Mouse (Mus musculus) right cerebral cortex, postnatal 36 days (tissue): Measurements from ENCODE around the gene 1700008O03Rik.

Source experiments
- DNase-seq, 2 experiments: peaks; one replicate each; pipeline ENCODE4 v3.0.0; 2022; ENCODE audit warnings: low spot score in 2 of 2, mixed read lengths in 1 of 2

Gene 1700008O03Rik

DNA sequence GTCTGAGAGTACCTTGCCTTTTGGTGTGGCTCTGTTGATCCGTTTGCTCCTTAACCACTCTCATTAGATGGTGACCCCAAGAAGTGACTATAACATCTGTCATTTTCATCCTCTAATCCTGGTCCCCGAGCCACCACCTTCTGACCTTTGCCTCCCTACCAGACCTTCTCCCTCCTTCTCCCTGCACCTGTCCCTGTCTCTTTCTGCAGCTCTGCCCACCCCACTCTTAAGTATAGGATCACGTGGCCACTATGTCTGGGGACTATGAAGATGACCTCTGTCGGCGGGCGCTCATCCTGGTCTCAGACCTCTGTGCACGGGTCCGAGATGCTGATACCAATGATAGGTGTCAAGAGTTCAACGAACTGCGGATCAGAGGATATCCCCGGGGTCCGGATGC lies at the start of gene 1700008O03Rik:
Gene 1700008O03Rik, minus strand, starts transcription at position 101 of the 400 bp plus-strand sequence.
- DNase-seq, result no peak

DNA sequence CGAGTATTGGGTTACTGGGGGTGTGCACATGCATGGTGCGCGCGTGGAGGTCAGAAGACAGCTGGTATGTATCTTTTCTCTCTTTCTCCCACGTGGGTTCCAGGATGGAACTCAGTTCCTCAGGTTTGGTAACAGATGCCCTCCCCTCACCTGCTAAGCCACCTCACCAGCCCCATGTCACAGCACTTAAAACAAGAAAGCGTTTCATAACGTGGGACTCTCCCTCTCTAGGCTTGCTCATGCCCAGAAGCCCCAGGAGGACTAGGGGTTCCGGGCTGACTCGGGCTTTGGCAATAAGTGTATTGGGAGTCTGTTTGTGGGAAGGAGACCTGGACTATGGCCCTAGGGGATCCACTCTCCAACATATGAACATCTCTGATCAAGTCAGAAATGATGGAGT lies 48.5 kb upstream of the 1700008O03Rik start:
- no peak for DNase-seq

DNA sequence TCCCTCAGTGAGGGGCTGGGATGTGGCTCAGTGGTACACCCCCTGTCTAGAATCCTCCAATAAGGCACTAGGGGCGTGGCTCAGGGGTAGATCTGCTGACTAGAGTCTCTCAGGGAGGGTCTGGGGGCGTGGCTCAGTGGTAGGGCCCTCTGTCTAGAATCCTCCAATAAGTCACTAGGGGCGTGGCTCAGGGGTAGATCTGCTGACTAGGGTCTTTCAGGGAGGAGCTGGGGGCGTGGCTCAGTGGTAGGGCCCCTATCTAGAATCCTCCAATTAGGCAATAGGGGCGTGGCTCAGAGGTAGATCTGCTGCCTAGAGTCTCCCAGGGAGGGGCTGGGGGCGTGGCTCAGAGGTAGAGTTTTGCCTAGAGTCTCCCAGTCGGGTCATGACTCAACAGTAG lies 47.8 kb upstream of the 1700008O03Rik start:
- no peak for DNase-seq

DNA sequence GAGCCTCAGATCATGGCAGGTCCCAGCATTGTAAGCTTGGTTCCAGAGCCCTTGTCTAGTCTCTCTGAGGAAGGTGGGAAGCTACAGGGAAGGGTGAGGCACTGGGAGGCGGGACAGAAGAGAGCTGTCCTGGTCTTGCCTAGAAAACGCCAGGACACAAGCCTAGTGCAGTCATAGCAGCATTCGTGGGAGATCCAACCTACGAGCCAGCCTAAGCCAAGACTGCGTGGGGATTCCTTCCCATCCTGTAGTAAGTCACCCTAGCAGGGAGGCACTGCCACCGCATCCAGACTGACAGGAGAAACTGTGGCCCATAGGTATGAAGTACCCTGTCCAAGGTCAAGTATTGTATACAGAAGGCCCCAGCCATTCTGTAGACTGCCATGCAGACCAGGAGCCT lies 46.9 kb upstream of the 1700008O03Rik start:
- DNase-seq, result no peak

DNA sequence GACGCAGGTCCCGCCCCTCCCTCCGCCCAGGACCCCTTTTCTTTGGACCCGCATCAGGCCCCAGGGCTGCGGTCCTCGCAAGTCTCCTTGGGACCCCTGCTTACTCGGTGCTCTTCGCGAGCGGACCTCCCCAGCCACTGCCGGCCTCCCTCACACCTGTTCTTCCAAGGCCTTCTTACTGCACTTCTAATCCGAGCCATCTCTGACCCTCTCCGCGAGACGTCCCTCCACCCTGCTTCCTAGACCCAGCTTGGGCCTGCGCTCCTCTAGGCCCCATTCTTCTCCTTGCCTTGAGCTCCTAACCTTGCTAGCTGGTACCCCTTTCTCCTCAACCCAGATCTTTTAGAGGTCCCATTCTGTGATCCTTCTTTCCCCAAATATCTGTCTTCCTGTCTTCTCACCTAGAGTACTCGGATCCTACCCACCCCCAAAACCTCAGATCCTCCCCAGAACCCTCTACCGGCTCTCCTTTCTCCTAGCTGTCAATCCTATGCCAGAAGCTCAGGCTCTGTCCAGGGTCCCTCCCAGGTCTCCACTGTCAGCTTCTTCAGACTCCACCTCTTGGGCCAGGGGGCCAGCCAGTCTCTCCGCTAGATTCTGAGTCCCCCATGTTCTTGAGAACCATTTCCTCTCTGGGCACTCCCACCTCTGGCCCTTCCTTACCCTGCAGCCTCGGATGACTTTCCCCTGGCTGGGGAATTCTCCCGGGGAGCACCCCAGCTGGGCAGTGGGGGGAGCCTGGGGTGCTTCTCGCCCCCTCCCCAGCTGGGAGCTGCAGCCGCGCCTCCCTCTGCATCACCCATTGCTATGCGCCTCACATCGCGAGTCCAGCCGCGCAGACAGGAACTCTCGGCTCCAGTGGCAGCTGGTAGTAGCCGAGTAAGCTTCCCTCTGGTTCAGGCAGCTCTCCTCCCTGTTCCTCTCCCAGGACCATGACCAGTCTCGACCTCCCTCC lies 44.2 kb upstream of the 1700008O03Rik start:
- no peak for DNase-seq

DNA sequence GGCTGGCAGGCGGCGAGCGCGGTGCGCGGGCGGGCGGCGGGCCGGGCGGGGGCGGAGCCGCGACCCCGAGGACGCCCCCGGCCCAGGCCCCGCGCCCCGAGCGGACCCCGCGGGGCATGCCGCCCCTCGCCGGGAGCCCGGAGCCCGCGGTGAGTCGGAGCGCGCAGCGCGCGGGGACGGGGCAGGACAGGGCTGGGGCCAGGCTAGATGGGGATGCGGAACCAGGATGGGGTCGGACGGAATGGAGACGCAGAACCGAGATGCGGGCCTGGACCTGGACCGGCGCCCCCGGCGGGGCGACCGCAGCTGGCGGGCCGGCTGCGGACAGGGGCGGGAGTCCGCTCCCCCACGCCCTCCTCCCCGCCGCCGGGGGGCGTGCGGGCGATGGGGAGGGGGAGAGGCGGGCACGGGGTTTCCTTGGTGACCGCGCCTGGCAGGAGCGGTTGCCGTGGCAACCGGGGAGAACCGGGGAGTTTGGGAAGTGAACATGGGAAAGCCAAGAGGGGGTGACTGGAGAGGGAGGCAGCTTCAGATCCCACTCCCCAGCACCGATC lies 43.4 kb upstream of the 1700008O03Rik start, which contains the start of gene Lrrc4b:
Gene Lrrc4b, plus strand, starts transcription at position 51 of the 554 bp plus-strand sequence.
- DNase-seq, result peak; percentile 77

DNA sequence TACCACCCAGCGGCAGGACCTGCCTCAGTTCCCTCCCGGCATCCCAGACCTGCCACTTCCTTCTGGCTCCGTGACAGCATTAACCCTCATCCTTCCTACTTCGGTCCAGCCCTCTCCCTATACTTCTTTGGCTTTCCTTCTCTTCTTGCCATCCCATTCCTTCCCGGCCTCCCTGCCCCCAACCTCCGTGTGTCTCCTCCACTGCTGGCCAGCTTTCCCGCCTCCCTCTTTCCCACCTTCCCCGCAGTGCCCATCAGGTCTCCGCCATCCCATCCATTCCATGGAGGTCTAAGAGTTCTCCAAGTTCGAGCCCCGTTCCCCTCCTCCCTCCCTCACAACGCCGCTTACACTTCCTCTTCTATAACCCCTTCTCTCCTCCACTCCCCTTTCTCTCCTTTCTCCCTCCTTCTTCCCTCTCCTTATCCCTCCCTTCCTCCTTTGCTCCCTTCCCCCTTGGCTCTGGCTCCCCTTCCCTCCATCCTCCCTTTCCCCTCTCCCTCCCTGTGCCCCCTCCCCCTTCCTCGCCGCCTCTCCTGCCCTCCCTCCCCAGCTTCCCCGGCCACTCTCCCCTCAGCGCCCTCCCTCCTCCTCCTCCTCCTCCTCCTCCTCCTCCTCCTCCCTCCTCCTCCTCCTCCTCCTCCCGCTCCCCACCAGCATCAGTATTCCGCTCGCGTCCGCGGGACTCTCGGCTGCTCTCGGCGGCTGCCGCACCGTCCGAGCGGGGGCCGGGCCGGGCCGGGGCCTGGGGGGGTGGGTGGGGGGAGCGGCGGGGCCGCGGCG lies 42.7 kb upstream of the 1700008O03Rik start:
- DNase-seq, result no peak

DNA sequence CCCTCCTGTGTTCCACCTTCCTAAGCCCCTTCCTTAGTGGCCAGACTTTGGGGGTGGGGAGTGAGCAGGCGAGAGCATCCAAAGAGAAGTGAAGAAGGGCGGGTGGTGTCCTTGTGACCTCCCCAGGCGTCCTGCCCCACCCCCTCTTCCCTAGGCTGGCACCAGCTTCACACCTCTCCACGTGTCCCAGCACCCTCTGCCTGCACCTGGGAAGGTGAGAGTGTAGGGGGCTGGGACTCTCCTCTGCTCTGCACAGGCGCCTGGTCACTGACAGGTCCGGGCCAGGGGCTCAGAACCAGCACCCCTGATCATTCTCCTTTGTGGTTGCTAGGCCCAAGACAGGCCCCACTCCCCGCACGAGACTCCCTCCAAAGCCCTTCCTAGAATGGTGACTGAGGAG lies 42.0 kb upstream of the 1700008O03Rik start:
- no peak for DNase-seq

DNA sequence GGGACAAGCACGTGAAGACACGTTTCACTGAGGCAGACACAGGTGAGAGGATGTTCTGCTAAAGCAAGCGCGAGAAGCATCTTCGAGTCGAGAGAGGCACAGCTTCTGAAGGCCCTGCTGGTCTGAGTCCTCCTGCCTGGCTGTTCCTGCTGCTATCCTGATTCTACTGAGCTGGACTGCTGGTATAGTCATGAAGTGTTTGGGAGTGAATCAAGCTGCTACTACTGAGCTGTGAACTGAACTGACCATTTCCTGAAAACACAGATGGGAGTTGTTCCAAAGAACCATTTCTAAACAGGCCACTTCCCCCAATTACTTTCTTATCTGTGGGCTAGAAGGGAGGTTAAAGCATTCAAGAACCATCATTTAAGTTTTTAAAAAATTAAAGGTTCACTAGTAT lies 27.7 kb upstream of the 1700008O03Rik start:
- DNase-seq, result no peak

DNA sequence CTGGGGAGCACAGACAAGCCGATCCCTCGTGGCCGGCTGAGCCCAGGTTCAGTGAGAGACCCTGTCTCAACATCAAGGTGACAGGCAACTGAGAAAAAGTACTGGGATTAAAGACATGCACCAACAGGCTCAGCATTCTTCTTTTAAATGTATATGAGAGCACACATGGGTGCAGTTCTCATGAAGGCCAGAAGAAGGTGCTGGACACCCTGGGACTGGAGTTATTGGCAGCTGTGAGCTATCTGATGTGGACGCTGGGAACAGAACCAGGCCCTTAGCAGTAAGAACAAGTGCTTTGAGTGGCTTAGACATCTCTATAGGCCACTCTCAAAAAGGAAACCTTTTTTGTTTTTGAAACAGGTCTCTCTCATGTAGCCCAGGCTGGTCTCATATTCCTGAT lies 25.5 kb upstream of the 1700008O03Rik start:
- no peak for DNase-seq

DNA sequence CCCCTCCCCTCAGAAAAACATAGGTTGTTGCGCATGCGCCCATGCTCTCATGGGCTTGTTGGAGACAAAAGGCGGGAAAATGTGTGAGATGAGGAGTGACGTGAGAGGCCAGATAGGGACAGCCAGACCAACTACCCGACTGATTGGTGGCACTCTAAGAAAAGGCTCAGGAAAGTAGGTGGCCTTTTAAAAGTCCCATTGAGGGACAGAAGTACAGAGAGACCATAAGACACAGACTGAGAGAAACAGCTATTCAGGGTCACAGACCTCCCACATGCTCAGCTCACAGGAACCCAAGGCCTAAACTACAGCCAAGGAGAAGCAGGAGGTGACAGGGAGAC lies 20.4 kb upstream of the 1700008O03Rik start:
- no peak for DNase-seq

DNA sequence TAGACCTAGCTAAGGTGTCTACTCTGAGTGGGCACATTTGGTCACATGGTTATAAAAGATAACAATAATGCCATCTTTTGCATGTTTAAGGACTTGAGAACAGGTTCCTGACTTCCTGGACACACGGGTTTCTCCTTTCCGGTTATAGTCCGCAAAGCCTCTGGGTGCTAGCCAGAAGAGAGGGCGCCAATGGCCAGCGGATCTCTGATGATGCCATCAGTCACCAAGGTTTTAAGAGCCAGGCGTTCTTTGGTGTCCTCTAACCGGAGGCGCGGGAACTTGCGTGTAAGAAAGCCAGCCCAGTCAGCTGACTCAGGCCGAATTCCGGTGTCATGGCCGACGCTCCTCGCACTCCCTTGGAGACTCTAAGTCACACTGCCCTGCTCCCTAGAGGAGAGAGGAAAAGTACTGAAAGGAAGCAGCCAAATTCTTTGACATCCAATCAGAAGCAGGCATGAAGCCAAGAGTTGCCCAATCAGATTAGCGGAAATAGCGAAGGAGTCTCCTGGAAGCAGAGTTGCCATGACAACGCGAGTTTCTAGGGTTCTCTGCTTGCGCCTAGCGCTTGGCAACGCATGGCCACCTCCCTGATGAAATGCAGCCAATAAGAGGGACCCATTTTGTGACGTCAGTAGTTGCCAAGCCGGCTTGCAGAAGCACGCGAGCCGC lies 19.9 kb upstream of the 1700008O03Rik start:
- peak; percentile 95 to 98 for DNase-seq

DNA sequence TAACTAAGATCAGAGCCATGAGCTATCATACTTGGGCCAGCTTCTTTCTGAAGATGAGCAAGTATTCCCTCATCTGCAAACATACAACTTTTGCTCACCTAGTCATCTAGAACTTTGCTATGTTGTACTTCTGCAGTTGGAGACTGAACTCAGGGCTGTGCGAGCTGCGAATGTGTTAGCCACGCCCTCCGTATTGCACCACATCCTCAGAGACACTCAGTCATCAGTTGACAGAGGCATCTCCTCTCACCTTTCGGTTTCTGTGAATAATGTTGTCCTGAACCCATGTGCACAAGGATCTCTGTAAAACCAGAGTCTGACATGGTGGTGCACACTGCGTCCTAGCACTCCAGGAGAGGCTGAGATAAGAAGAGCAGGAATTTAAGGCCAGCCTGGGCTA lies 16.1 kb upstream of the 1700008O03Rik start:
- no peak for DNase-seq

DNA sequence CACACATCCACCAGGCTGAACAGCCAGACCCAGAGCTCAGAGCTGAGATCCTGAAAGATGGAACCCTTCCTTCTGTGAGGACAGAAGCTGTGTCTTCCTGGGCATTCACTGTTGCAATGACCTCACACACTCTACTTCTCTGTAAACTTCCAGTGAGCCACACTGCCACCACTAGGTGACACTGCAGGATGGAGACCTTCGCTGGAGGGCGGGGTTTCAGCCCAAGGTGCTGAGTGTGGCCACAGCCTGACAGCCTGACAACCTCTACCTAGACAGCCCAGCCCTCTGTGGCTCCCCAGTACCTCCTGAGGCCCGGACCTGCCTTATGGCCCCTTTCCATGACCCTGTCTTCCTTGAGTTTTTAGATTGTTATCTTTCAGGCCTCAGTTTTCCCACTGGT lies 12.9 kb upstream of the 1700008O03Rik start:
- no peak for DNase-seq

DNA sequence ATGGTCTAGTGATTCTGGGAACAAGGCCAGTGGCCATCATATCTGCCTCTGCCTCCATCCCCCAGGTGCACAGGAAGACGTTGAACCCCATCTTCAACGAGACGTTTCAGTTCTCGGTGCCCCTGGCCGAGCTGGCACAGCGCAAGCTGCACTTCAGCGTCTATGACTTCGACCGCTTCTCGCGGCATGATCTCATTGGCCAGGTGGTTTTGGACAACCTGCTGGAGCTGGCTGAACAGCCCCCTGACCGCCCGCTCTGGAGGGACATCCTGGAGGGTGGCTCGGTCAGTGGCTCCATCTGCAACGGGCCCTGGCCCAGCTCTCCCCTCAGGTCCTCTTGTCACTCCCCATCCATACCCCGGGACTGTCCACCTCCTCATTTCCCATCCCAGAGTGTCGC lies 7.7 kb upstream of the 1700008O03Rik start:
- DNase-seq, result no peak

DNA sequence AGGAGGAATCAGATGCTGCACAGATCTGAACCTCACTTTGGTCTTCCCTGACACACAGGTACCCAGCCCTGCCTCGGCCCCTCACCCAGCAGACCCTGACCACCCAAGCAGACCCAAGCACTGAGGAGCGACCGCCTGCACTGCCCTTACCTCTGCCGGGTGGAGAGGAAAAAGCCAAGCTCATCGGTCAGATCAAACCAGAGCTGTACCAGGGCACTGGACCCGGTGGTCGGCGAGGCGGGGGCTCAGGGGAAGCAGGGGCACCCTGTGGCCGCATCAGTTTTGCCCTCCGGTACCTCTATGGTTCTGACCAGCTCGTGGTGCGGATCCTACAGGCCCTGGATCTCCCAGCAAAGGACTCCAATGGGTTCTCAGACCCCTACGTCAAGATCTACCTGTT lies 6.7 kb upstream of the 1700008O03Rik start:
- DNase-seq, result no peak

DNA sequence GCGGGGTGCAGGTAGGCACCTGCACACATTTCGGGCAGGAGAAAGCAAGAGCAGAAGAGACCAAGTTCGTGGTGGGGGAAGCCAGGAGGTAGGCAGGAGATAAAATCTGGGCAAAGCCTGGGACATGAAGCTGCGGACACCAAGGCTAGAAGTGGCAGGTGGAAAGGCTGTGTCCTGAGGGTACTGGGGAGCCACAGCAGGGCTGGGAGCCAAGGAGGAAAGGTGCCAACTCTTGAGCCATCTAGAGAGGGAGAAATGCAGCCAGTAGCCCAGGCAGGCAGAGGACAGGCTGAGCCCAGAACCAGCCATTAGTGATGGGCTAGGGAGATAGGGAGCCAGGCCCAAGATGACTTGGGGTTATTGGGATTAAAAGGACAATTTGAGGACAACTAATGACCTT lies 6.2 kb upstream of the 1700008O03Rik start:
- DNase-seq, result no peak

DNA sequence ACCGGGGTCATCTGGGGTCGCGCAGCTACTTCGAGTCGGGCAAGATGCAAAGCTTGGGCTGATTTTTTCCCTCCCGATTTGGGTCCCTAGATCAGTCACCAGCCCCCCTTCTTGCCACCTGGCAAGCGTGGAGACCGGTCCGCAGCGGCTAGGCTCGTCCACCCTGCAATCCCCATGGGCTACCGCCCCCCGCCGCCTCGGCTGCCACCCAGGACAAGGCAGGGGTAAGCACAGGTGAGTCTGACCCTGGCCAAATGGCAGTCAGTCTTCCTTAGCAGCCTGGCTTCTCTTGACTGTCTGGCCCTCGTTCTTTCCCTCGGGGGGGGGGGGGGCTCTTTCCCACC lies 932 bp downstream of the 1700008O03Rik start:
- DNase-seq, result no peak

DNA sequence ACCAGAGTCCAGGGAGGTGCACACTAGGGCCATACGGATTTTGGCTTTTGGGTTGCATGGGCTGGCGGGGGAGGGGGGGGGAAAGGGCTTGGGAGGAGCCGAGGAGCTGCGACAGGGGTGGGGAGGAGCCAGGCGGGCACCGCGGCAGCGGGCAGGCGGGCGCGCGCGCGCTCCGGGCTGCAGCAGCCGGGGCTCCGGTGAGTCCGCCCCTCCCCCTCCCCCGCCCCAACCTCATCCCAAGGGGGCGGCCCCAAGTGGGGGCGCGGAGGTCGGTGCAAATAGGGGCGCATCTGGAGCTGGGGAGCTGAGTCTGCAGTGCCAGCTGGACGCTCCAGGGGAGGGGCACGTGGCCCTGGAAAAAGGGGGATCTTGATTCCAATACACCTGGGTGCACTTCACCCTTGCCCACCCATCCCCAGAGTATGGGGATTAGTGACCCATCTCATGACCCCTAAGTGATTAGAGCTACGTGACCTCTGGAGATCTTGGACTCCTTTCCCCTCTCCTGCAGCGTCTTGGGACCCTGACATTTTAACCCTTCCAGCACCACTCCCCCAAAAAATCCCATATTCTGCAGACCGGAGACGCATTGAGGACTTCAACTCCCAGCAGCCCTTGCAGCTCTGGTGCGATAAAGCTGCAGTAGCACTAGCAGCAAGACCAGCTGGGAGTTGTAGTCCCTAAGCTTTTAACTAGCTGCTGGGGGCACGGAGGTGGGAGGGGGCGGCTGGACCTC lies 1.5 kb downstream of the 1700008O03Rik start, which contains the start of gene Syt3:
Gene Syt3, plus strand, starts transcription at position 123 of the 736 bp plus-strand sequence.
- DNase-seq, result peak; percentile 76 to 82

DNA sequence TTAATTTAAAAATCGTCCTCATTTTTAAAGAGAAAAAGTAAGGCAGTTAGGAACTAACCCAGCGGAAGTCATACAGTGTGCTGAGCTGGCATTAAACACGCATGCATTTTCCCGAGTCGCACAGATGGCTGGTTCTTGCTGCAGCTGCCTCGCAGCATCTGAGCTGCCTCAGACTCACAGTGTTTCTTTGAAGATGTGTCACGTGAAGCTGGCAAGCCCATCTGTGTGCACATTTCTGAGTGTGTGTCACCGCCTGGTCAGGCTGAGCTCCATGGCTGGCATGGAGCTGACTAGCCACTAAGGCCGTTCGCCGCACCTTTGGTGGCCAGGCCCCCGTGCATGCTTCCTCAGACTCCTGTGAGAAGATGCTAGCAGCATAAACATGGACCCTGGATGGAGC lies 3.1 kb downstream of the 1700008O03Rik start:
- peak; percentile 86 to 89 for DNase-seq

DNA sequence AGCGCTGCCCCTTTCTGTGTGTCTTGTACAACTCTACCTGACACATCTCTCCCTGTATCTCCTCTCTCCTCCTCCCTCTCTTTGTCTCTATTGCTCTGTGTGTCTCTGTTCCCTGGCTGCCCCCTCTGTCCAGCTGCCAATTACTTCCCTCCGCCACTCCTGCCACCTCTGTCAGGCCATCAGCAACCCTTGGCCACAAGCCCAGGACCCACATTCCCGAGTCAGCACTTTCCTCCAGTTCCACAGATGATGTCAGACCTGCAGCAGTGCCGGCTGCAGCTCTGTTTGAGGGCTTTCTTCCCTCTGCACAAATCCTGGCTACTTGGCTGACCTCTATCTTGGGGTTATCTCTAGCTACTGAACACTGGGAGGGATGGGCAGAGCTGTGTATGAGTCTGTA lies 7.3 kb downstream of the 1700008O03Rik start:
- DNase-seq, result no peak
